Mouse (Mus musculus): ENCODE measurements around the gene Ovol2.

DNA sequence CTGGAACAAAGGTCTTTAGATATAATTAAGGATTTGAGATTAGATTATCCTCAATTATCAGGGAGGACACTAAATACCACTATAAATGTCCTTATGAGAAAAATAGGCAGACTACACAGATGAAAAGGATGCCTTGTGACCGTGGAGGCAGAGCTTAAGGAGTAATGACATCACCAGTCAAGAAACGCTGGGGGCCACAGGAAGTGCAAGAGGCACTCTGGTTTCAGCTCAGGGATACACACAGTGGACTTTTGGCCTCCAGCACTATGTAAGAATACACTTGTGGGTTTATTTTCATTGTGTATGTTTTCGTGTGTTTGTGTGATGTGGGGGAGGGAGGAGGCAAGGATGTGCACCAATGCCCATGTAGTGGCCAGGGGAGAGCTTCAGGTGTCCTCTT is 5.3 kb upstream of the Ovol2 start:
- TF ChIP-seq POLR2A (IDR thresholded peaks at IDR 0.05; ENCODE audit: insufficient read depth, low read depth, low read length) = no peak
- no peak for TF ChIP-seq CTCF (IDR thresholded peaks at IDR 0.05; ENCODE audit: insufficient read depth, low read depth, low read length)

All from olfactory bulb, adult 2 months (tissue).